Mouse (Mus musculus) heart, postnatal 25 days (tissue): Measurements from ENCODE around the gene Npas4. TPM values are rescaled to one million over a fixed set of nuclear protein-coding genes. Genes with fewer than 3 reads are reported as not detected.
"Not testable (repeated sequence)": the region's sequence is repeated elsewhere in the genome, so short reads cannot be mapped to it uniquely, and the experiment has no call there.

Source experiments
- DNase-seq: peaks from one replicate; pipeline ENCODE4 v3.0.0; 2022; ENCODE audit warnings: low spot score
- intact Hi-C: fragments of 180-260 bp; cut with DNase I; formaldehyde crosslinking; loops from one replicate; pipeline ENCODE4 v1.15.1; 2025
- total RNA-seq, 2 experiments: library from RNA; stranded (reverse); gene quantifications; 2 replicates each; pipeline ENCODE4 v1.2.3; 2021

The Npas4 gene
- under 1 TPM in 1 of 2 experiments, not detected in 1; 0.06 TPM for total RNA-seq

GRCm38 (mm10) chr19:4990256-4990625, at the start of gene Npas4:
Gene Npas4, minus strand, starts transcription at chr19:4990316.
- no peak for DNase-seq
- intact Hi-C loops = loop anchor here (10.0 kb wide), 1 partner anchor 365 kb away; the partner anchor contains the start of gene Rce1

- intact Hi-C loops = loop anchor here (2.0 kb wide), 1 partner anchor 15 kb away; no protein-coding TSS in a partner anchor
- DNase-seq = no peak
Observed at GRCm38 (mm10) chr19:5039301-5040114, 49.4 kb upstream of the Npas4 start.

GRCm38 (mm10) chr19:5038709-5039156, 48.6 kb upstream of the Npas4 start, which contains the start of the genes B4gat1 and AC124502.3:
Gene B4gat1, plus strand, starts transcription at chr19:5038826.
Gene AC124502.3, plus strand, starts transcription at chr19:5038891.
- peak; percentile 77 for DNase-seq
- intact Hi-C loops = loop anchor here (2.0 kb wide), 1 partner anchor 14 kb away; no protein-coding TSS in a partner anchor

GRCm38 (mm10) chr19:5037678-5038571, 47.8 kb upstream of the Npas4 start:
- peak; percentile 59 for DNase-seq
- intact Hi-C loops = loop anchor here (2.0 kb wide), 1 partner anchor 13 kb away; no protein-coding TSS in a partner anchor

- intact Hi-C loops = no loop called here
Observed at GRCm38 (mm10) chr19:5036577-5036976, 46.5 kb upstream of the Npas4 start.

GRCm38 (mm10) chr19:5032686-5033085, 42.6 kb upstream of the Npas4 start:
- DNase-seq = no peak
- intact Hi-C loops = no loop called here

More at GRCm38 (mm10) chr19:5036577-5036976, 46.5 kb upstream of the Npas4 start:
- no peak for DNase-seq

GRCm38 (mm10) chr19:5026111-5026510, 36.0 kb upstream of the Npas4 start:
- intact Hi-C loops = no loop called here
- no peak for DNase-seq

GRCm38 (mm10) chr19:5023621-5024479, 33.7 kb upstream of the Npas4 start, which contains the start of gene Slc29a2:
Gene Slc29a2, plus strand, starts transcription at chr19:5023860.
- peak; percentile 87 for DNase-seq
- intact Hi-C loops = loop anchor here (2.0 kb wide), 1 partner anchor 15 kb away; the partner anchor contains the start of genes AC124502.3 and B4gat1

- no peak for DNase-seq
- intact Hi-C loops = no loop called here
Observed at GRCm38 (mm10) chr19:5021416-5021815, 31.3 kb upstream of the Npas4 start.

- DNase-seq = no peak
- intact Hi-C loops = no loop called here
Observed at GRCm38 (mm10) chr19:5018191-5018590, 28.1 kb upstream of the Npas4 start.

- DNase-seq = no peak
- intact Hi-C loops = no loop called here
Observed at GRCm38 (mm10) chr19:5017611-5018010, 27.5 kb upstream of the Npas4 start.

GRCm38 (mm10) chr19:5016782-5017181, 26.7 kb upstream of the Npas4 start:
- no peak for DNase-seq
- intact Hi-C loops = no loop called here

GRCm38 (mm10) chr19:5016221-5016742, 26.2 kb upstream of the Npas4 start:
- intact Hi-C loops = no loop called here
- DNase-seq = no peak

GRCm38 (mm10) chr19:5014961-5015398, 24.9 kb upstream of the Npas4 start:
- DNase-seq = no peak
- intact Hi-C loops = loop anchor here (2.0 kb wide), 1 partner anchor 58 kb away; no protein-coding TSS in a partner anchor

- DNase-seq = no peak
- intact Hi-C loops = no loop called here
Observed at GRCm38 (mm10) chr19:5013138-5013537, 23.0 kb upstream of the Npas4 start.

- no peak for DNase-seq
- intact Hi-C loops = loop anchor here (5.0 kb wide), 1 partner anchor 253 kb away; no protein-coding TSS in a partner anchor
Observed at GRCm38 (mm10) chr19:5004925-5005324, 14.8 kb upstream of the Npas4 start.

GRCm38 (mm10) chr19:5003644-5004043, 13.5 kb upstream of the Npas4 start:
- intact Hi-C loops = loop anchor here (5.0 kb wide), 1 partner anchor 251 kb away; no protein-coding TSS in a partner anchor
- DNase-seq = not testable (repeated sequence)

GRCm38 (mm10) chr19:5001666-5002406, 11.7 kb upstream of the Npas4 start:
- peak; percentile 46 for DNase-seq
- intact Hi-C loops = loop anchor here (1.0 to 5.0 kb wide), 3 partner anchors 9 to 250 kb away; no protein-coding TSS in a partner anchor
